Mouse (Mus musculus) B cell, adult 67 days (primary cell): Measurements from ENCODE around the gene Mier2. TPM values are rescaled to one million over a fixed set of nuclear protein-coding genes. Genes with fewer than 3 reads are reported as not detected.

ENCODE experiments used
- total RNA-seq, 2 experiments: library from RNA; stranded (reverse); gene quantifications; 4 replicates each; pipeline ENCODE4 v1.2.4; 2023

Mier2 gene
- total RNA-seq: 10 to 100 TPM; 43.0 to 53.7 TPM

DNA sequence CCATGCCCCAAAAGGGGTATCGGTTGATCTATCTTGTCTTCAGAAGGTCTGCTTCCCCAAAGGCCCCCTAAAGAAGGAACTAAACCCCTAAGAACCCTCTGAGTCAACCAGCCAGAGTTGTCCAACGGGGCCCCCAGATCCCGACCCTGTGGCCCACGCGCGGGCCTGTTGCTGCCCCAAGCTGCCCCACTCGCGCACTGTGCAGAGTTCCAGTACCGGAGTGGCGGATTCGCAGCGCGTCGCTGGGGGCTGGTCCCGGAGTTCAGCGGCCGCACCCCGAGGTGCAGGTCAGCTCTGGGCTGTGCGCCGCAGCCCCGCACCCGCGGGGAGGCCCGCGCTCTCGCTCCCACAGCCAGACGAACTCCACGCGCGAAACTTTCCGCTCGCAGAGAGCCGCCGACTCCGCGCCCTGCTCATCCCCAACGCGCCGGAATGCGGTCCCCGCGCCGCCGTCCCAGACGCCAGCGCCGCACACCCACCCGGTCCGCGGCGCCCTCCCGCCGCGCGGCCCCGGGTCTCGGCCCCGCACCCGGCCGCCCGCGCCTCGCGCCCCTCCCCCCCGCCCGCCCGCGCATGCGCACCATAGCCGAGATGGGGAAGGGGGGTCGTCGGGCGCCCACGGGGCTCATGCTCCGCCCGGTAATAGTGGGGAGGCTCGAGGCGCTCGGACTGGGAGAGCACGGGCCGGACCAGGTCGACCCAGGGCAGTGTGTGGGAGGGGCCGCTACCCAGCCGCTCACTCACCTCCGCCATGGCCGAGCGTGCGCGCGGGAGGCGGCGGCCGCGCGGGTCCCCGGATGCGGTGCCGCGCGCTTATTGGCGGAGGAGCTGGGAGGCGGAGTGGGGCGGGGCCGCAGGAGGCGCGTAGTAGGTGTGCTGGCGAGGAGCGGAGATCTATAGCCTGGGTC, at the start of gene Mier2:
Mier2 (minus strand) TSS at position 870 of the 908 bp plus-strand sequence.

DNA sequence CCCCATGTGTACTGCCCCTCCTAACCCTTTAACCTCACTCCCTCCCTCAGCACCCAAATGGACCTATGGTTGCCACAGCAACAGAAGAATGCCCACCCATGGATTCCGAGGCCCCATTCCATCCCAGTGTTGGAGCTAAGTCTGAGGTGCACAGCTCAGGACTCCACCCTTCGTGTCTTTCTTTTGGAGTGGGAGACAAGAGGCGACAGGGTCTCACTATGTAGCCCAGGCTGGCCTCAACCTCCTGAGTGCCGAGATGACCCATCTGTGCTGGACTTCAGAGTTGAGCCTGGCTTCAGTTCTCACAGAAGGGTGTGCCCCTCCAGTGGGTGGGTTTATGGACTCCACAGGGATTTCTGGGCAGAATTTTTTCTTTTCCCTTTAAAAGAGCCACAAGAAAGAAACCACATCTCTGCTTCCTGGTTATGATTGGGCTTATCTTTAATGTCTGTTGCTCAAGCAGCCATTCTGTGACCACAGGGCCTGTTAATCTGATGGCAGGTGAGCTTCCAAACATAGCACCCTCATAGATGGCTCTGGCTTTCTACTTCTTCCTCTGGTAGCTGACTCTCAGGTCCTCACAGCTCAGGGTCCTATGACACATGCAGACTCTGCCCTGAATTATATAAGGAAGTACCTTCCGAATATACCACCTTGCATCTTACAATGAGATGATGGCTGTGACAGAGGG, 32.2 kb upstream of the Mier2 start, which contains the start of gene Theg:
Theg (minus strand) TSS at position 271 of the 691 bp plus-strand sequence.

GRCm38 (mm10) chr10:79533126-79533911, 21.7 kb downstream of the Mier2 start, which contains the start of gene Plpp2:
Plpp2 (minus strand) TSS chr10:79533796.

Other genes starting within 250 kb of the Mier2 start
- gene Vmn2r82, start 198.7 kb downstream of the Mier2 start, total RNA-seq: not detected
- not detected for gene Vmn2r83, start 86.5 kb downstream of the Mier2 start, total RNA-seq
- gene Plpp2, start 21.4 kb downstream of the Mier2 start, total RNA-seq: 1 to 10 TPM; 3.9 to 4.1 TPM
- gene Theg, start 32.1 kb upstream of the Mier2 start, total RNA-seq: under 1 TPM in 1 of 2 experiments, not detected in 1; 0.93 TPM
- not detected for gene C2cd4c, start 58.8 kb upstream of the Mier2 start, total RNA-seq
- not detected for gene Shc2, start 82.7 kb upstream of the Mier2 start, total RNA-seq
- gene Odf3l2, start 90.5 kb upstream of the Mier2 start, total RNA-seq: not detected
- not detected for gene Madcam1, start 109.4 kb upstream of the Mier2 start, total RNA-seq
- 10 to 100 TPM; 18.5 to 20.8 TPM for gene Tpgs1, start 114.2 kb upstream of the Mier2 start, total RNA-seq
- 10 to 100 TPM; 63.2 to 75.0 TPM for gene Cdc34, start 127.0 kb upstream of the Mier2 start, total RNA-seq
- 1 to 10 TPM; 1.6 to 1.9 TPM for gene Gzmm, start 133.8 kb upstream of the Mier2 start, total RNA-seq
- gene Bsg, start 149.3 kb upstream of the Mier2 start, total RNA-seq: 100 to 1,000 TPM; 103 to 111 TPM
- gene Hcn2, start 161.4 kb upstream of the Mier2 start, total RNA-seq: under 1 TPM; 0.18 to 0.35 TPM
- 10 to 100 TPM; 64.8 to 74.2 TPM for gene Polrmt, start 191.4 kb upstream of the Mier2 start, total RNA-seq
- not detected for gene Fgf22, start 199.9 kb upstream of the Mier2 start, total RNA-seq
- gene Rnf126, start 211.8 kb upstream of the Mier2 start, total RNA-seq: 10 to 100 TPM; 56.5 to 58.6 TPM
- 1 to 10 TPM; 1.8 to 2.0 TPM for gene Fstl3, start 222.1 kb upstream of the Mier2 start, total RNA-seq
- gene Prss57, start 235.8 kb upstream of the Mier2 start, total RNA-seq: not detected
- 1 to 10 TPM; 4.9 to 5.1 TPM for gene Palm, start 238.4 kb upstream of the Mier2 start, total RNA-seq